Mouse (Mus musculus) olfactory bulb, adult 2 months (tissue): ENCODE measurements around the gene Nacad.

Experiments used
- CTCF ChIP-seq: fragments of 200-500 bp; IDR thresholded peaks from 2 replicates; pipeline ENCODE4 v1.5.1; 2012; ENCODE audit warnings: low read depth, mild to moderate bottlenecking, low read length, moderate library complexity; ENCODE audit not compliant: insufficient read depth
- POLR2A ChIP-seq: fragments of 200-500 bp; IDR thresholded peaks from 2 replicates; pipeline ENCODE4 v1.6.1; 2012; ENCODE audit warnings: mild to moderate bottlenecking, low read depth, low read length, moderate library complexity; ENCODE audit not compliant: insufficient read depth

DNA sequence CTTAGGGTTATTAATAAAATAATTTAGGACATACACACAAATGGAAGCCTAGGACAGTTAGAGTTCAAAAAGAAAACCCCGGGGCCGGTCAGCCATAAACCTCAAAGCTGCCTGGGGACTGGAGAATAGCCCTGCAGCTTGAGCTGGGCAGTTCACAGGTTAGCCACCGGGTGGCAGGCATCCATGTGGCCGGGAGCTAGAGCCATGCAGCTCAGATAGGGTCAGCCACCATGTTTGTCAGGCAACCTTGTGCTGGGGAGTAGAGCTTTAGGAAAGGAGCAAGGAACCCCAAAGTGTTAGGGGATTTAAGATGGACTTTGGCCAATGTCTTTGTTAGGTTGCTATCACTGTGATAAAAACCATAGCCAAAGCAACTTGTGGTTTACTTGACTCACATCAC is 22.7 kb upstream of the Nacad start:
- TF ChIP-seq POLR2A (no peak), CTCF (peak; percentile 40; the same call in 1 of the 2 replicates)
